Mouse (Mus musculus) myocyte (in vitro differentiated cells): ENCODE data around the gene Inpp4b.

ENCODE experiments used
- E2F4 ChIP-seq: IDR thresholded peaks from one replicate; pipeline ENCODE4 v1.6.1; 2011; ENCODE audit warnings: mild to moderate bottlenecking, control low read depth, moderate library complexity; ENCODE audit not compliant: insufficient read depth
- MYOD1 ChIP-seq, 3 experiments: IDR thresholded peaks; one replicate each; pipeline ENCODE4 v1.6.1; 2011; ENCODE audit warnings: control low read depth in 2 of 3, low read depth in 2 of 3, mild to moderate bottlenecking in 2 of 3, moderate library complexity in 1 of 3; ENCODE audit not compliant: insufficient read length in 2 of 3, control insufficient read depth in 1 of 3
- POLR2A ChIP-seq: IDR thresholded peaks from one replicate; pipeline ENCODE4 v1.6.1; 2011; ENCODE audit warnings: low read depth, mild to moderate bottlenecking, control low read depth, moderate library complexity; ENCODE audit not compliant: insufficient read length

DNA sequence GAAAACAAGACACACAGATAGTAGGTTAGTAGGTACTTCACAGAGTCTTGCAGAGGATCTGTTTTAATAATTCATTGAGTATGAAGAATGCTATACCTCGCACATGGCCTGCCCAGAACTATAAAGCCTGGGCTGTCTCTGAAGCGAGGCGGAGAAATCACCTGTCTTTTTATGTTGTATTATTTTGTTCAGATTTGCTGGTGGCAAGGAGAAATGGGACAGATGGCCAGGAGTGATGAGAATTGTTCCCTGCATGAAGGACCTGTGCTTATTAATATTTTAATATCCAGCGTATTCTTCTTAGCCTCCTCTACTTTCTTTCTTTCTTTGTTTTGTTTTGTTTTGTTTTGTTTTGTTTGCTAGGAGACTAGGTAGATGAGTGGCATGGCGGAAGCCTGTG is 604.5 kb downstream of the Inpp4b start:
- TF ChIP-seq MYOD1 (IDR thresholded peaks at IDR 0.05; ENCODE audit: control insufficient read depth in 1 of 3, insufficient read length in 2 of 3, low read depth in 2 of 3) (no peak), POLR2A (no peak), E2F4 (no peak)
